Mouse (Mus musculus) erythroblast, embryonic 14.5 days (primary cell): ENCODE data around the gene Haus3.

Source experiments
- GATA1 ChIP-seq: IDR thresholded peaks from 2 replicates; pipeline ENCODE4 v1.6.1; 2012; ENCODE audit warnings: low read length, inconsistent platforms, mixed read lengths
- TAL1 ChIP-seq: IDR thresholded peaks from 3 replicates; pipeline ENCODE4 v1.6.1; 2012; ENCODE audit warnings: low read length, inconsistent platforms, mixed read lengths

DNA sequence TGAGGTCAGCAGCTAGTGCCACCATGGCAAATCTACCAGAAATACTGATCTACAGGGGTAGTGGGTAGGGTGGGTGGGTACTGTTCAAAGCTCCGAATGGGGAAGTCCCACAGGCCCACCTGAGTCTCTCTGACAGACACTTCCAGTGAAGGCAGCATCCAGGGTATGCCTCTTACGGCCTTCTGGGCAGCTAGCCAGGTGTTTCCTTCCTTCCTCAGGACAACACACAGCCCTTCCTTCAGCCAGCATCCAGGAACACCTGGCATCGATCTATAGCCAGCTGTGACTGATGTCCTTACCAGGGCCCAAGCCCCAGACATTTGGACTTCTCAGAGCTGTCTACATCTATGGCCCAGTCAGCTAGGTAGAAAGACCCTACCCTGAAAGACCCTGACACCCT, 13.2 kb upstream of the Haus3 start:
- no peak for TF ChIP-seq TAL1
- no peak for TF ChIP-seq GATA1
